Mouse (Mus musculus) v-Abl transformed pro-B cells (cell line): Measurements from ENCODE around the gene Tmem258.

Experiments used
- in situ Hi-C, 2 experiments: fragments of 400-800 bp; cut with MboI; formaldehyde crosslinking; loops; one replicate each; pipeline ENCODE4 v1.15.1; 2025; ENCODE audit not compliant: unreplicated experiment in 2 of 2

Tmem258 gene

DNA sequence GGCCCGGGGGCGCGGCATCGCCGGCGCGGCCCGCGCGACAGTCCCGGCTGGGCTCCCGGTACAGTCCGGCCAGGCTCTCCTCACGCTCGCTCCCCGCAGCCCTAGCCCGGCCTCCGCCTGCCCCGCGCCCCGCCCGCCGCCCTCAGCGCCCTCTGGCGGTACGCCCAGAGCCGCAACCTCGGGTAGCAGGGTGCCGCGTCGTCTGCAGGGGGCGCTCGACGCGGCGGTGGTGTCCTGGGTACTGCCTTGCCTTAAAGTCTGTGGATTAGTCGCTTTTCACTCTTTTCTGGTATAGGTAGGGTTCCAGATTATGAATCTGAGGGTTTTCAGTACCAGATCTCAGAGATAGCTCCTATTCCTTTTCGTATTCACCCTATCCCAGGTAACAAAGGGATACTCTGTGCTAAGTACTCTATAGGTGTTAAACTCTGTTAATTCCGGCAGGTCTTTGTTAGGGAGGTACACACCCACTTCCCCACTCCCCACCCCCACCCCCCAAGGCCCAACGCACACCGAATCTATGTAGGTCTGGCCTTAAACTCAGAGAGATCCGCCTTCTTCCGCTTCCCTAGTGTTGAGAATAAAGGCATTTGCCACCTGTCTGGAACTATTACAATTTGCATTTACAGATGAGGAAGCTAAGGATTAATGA lies 37.0 kb downstream of the Tmem258 start, which contains the start of gene Myrf:
TSS of gene Myrf (minus strand) at position 95 of the 652 bp plus-strand sequence.
- in situ Hi-C loops, result no loop called here

- in situ Hi-C loops, result no loop called here
These were observed 39.1 kb downstream of the Tmem258 start for GRCm38 (mm10) chr19:10242916-10243315.

DNA sequence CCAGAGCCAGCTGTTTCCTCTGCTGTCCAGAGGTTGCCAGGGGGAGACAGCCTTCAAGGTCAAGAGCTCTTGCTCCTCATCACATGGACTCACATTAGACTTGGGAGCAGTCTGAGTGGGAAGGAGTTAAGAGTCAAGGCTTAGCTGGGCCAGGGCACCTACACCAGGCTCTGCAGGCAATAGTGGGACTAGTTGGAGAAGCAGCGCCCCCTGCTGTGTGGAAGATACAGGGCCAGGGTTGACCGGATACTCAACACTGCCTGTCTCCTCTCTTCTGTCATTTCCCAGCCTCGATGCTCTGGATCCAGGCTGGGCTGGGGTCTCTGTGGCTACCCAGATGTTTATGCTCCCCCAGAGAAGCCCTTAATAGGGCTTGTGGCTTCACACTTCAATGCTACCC lies 40.4 kb downstream of the Tmem258 start:
- in situ Hi-C loops, result no loop called here

DNA sequence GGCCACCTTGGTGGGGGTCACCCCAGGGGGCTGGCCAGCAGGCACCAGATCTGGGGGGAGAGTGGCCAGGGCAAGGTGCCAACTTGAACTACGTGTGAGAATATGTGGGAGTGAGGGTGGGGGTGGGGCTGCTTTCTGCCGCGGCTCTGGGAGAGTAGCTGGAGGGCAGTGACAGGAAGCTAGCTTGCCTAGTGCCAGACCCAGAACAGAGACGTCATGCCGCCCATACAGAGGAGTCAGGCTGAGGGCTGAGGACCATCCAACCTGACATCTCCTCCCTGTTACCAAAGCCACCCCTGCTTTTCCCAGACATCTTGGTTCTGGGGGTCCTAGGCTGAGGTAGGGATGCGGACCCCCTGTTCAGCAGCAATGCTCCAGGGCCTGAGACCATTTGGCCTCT lies 43.4 kb downstream of the Tmem258 start:
- in situ Hi-C loops, result no loop called here

DNA sequence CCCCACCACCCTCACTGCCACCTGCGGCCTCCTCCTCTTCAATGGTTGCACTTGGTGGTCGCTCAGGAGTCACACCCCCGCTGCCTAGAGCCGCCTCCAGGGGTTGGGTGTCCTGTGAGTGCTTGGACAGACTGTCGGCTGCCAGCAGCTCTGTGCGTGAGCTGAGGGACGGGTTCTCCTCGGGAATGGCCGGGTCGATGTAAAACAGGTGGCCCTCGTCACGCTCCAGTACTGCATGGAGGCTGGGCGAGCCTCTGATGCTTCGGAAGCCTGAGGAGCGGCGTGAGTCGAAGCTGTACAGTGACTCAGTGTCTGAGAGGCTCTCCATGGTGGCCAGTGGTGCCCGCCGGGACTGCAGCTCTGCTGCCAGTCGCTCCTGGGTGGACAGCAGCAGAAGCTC lies 44.3 kb downstream of the Tmem258 start:
- in situ Hi-C loops, result no loop called here
